Mouse (Mus musculus) urinary bladder, postnatal 4 days (tissue): ENCODE results near the gene Zfp664.

Experiments
- DNase-seq, 2 experiments: peaks; one replicate each; pipeline ENCODE4 v3.0.0; 2021 to 2022; ENCODE audit warnings: low spot score in 2 of 2

Zfp664 gene

GRCm38 (mm10) chr5:124862013-124862866, at the start of gene Zfp664, which contains the start of gene Ccdc92:
Gene Zfp664, plus strand, starts transcription at chr5:124862691.
Gene Ccdc92, minus strand, starts transcription at chr5:124862424.
- DNase-seq = peak; percentile 95

- DNase-seq = no peak
These were observed 47.7 kb upstream of the Zfp664 start for GRCm38 (mm10) chr5:124814797-124815196.

GRCm38 (mm10) chr5:124817050-124817449, 45.4 kb upstream of the Zfp664 start:
- no peak for DNase-seq

- DNase-seq = no peak
These were observed 40.2 kb upstream of the Zfp664 start for GRCm38 (mm10) chr5:124822128-124822894.

GRCm38 (mm10) chr5:124830331-124830730, 32.2 kb upstream of the Zfp664 start:
- DNase-seq = no peak

GRCm38 (mm10) chr5:124835218-124835617, 27.3 kb upstream of the Zfp664 start:
- DNase-seq = no peak

- DNase-seq = no peak
These were observed 26.4 kb upstream of the Zfp664 start for GRCm38 (mm10) chr5:124836075-124836474.

GRCm38 (mm10) chr5:124836621-124837020, 25.9 kb upstream of the Zfp664 start:
- DNase-seq = no peak

- DNase-seq = no peak
These were observed 22.3 kb upstream of the Zfp664 start for GRCm38 (mm10) chr5:124840202-124840601.

GRCm38 (mm10) chr5:124840669-124841068, 21.8 kb upstream of the Zfp664 start:
- DNase-seq = no peak

GRCm38 (mm10) chr5:124843386-124843785, 19.1 kb upstream of the Zfp664 start:
- no peak for DNase-seq

- DNase-seq = no peak
These were observed 17.6 kb upstream of the Zfp664 start for GRCm38 (mm10) chr5:124844929-124845328.

- no peak for DNase-seq
These were observed 15.5 kb upstream of the Zfp664 start for GRCm38 (mm10) chr5:124847014-124847413.

GRCm38 (mm10) chr5:124848994-124849393, 13.5 kb upstream of the Zfp664 start:
- no peak for DNase-seq

GRCm38 (mm10) chr5:124851572-124851971, 10.9 kb upstream of the Zfp664 start:
- DNase-seq = no peak

GRCm38 (mm10) chr5:124852294-124852693, 10.2 kb upstream of the Zfp664 start:
- DNase-seq = no peak

GRCm38 (mm10) chr5:124853079-124853478, 9.4 kb upstream of the Zfp664 start:
- DNase-seq = no peak

- DNase-seq = no peak
These were observed 8.3 kb upstream of the Zfp664 start for GRCm38 (mm10) chr5:124854202-124854601.

- no peak for DNase-seq
These were observed 2.5 kb upstream of the Zfp664 start for GRCm38 (mm10) chr5:124860013-124860412.

GRCm38 (mm10) chr5:124861463-124861862, 1.0 kb upstream of the Zfp664 start:
- no peak for DNase-seq

- peak in 1 of 2 experiments; percentile 29 for DNase-seq
These were observed 615 bp downstream of the Zfp664 start for GRCm38 (mm10) chr5:124862871-124863741.

- peak in 1 of 2 experiments; percentile 31 for DNase-seq
These were observed 6.5 kb downstream of the Zfp664 start for GRCm38 (mm10) chr5:124868981-124869380.
